Mouse (Mus musculus) stomach, postnatal 0 days (tissue): Measurements from ENCODE around the gene Rbp4.

Experiments used
- CTCF ChIP-seq: IDR thresholded peaks from 2 replicates; pipeline ENCODE4 v1.5.1; 2016; ENCODE audit warnings: antibody characterized with exemption, low read depth, mild to moderate bottlenecking, moderate library complexity
- EP300 ChIP-seq: optimal IDR thresholded peaks from 2 replicates; pipeline ENCODE3; 2016; ENCODE audit warnings: antibody characterized with exemption

- no peak for TF ChIP-seq CTCF
- TF ChIP-seq EP300 = no peak
These were observed 36.7 kb upstream of the Rbp4 start for GRCm38 (mm10) chr19:38161648-38162354.
